Mouse (Mus musculus): ENCODE measurements around the gene Gsdma2. TPM values are rescaled to one million over a fixed set of nuclear protein-coding genes. Genes with fewer than 3 reads are reported as not detected.

Gene Gsdma2
- not detected for total RNA-seq (2023)

DNA sequence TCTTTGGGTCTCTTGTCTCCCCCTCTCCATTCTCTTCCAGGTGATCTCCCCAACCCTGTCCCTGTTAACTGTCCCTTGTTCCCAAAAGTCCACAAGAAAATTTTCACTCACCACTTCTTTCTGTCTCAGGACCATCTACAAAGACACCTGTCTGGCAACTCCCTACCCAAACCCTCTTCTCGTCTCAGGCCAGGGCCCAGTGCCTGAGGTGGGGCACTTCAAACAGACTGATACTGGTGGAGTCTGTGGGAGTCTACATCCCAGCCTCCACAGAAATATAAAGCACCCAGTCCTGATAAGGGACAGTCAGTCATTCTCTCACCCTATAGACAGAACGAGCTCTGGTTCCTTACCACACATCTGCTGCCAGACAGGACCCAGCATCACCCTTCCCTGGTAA lies at the start of gene Gsdma2:
Gene Gsdma2, plus strand, starts transcription at position 301 of the 400 bp plus-strand sequence.

DNA sequence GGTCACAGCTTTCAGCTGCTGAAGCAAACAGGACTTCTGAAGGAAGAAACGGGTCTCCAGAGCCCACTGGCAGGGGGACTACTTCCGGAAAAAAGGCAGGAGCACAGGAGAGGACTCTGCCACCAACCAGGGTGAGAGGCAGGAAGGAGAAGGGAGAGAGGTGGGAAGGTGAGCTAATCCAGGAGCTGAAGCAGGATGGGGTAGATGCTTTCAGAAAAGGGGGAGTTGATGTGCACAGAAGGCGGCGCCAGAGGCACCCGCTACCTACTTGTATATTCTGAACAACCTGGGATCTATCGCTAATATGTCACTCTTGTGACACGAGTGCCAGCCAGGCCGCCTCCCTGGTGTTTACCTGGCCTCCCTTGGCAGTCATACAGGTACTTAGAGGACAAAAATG lies 48.6 kb upstream of the Gsdma2 start, which contains the start of gene Lrrc3c:
Gene Lrrc3c, plus strand, starts transcription at position 301 of the 400 bp plus-strand sequence.

DNA sequence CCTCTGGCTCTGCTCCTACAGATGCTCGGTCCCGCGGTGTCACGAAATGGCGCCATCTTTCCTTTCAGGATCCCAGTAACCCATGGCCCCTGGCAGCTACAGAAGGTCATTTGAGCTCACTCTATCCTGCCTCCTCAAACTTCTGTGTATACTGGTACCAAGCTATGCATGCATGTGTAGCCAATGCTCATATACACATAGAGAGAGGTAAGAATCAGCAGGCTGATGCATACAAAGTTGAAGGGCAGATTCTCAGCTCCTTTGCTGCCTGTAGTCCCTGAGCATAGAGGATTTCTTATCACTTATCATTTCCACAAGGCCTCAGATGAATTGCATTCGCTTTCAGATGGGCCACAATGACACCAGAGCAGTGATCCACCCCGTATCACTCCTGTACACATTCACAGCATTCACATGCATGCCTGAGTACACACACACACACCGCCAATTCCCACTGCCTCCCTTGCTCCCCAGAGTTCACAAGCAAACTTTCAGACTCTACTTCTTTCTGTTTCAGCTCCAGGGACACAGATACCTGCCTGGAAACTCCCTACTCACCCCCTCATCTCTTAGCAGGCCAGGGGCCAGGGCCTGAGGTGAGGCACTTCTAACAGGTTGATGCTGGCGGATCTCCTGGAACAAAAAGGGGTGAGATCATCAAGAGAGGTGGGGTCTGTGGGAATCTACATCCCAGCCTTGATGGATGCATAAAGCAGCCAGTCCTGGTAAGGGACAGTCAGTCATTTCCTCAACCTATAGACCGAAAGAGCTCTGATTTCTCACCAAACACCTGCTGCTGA lies 20.7 kb upstream of the Gsdma2 start, which contains the start of the genes Gm12355 and Gsdma3:
Gene Gm12355, minus strand, starts transcription at position 51 of the 800 bp plus-strand sequence.
Gene Gsdma3, plus strand, starts transcription at position 750 of the 800 bp plus-strand sequence.

DNA sequence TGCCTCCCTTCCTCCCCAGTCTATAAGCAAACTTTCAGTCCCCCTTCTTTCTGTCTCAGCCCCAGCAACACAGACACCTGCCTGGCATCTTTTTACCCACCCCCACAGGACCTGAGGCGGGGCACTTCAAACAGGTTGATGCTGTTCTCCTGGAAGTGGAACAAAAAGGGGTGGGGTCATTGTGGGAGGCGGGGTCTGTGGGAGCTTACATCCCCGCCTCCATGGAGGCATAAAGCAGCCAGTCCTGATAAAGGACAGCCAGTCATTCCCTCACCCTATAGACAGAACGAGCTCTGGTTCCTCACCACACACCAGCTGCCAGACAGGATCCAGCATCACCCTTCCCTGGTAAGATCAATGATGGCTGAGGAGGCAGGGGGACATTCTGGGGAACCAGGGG lies 17.5 kb downstream of the Gsdma2 start, which contains the start of gene Gsdma:
Gene Gsdma, plus strand, starts transcription at position 261 of the 400 bp plus-strand sequence.

DNA sequence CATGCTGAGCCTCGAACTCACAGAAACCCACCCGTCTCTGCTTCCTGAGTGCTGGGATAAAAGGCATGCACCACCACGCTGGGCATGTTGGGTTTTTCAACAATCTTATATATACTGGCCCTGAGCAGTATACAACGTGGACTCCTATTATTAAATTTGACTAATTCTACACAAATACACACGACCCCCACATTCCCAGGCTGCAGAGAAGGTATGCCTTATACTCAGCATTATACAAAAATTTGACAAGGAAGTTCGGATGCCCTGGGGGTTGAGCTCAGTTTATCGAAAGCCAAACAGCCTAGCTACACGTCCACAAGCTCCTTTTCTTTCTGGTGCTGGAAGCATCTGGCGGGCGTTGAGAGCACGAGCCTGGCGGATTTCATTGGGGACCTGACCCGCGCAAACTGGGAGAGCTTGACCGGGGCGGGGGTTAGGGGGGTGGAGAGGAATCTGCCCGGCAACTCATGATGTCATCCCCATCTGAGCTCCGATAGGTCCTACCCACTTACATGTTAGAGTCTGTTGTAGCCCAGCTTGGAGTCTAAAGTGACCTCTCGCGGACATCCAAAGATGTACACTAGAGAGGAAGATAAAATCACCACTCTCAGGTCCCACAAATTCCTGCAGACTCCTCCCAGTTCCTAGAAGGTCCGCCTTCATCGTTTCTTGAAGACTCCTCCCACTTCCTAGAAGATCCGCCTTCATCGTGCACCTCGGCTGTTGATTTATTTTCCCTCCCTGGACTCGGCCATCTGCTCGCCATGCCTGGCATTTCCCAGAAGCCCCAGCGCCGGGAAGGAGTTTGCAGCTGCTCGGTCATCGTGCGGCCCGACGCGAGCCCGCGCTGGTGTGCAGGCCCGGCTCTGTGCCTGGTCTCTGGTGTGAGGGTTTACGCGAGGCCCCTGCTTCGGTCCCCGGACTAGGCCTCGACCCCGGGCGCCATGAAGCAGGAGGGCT lies 35.5 kb downstream of the Gsdma2 start, which contains the start of gene Psmd3:
Gene Psmd3, plus strand, starts transcription at position 769 of the 960 bp plus-strand sequence.

DNA sequence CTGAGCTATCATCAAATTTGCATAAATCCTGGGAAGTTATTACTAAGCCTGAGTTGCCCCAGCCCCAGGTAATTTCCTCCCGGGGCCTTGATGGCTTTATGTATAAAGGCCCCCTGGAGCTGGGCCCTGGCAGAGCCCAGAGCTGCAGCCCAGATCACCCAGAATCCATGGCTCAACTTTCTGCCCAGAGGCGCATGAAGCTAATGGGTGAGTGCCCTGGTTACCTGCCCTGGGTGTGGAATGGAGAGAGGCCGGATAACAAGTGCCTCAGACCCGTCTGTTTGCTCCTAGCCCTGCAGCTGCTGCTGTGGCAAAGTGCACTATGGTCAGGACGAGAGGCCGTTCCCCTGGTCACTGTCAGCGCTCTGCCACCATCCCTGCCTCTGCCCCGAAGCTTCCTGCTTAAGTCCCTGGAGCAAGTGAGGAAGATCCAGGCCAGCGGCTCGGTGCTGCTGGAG lies 54.7 kb downstream of the Gsdma2 start, which contains the start of gene Csf3:
Gene Csf3, plus strand, starts transcription at position 51 of the 458 bp plus-strand sequence.

Other genes starting within 250 kb of the Gsdma2 start
- gene Pgap3, start 246.3 kb upstream of the Gsdma2 start, total RNA-seq (2023) = 1 to 10 TPM; 2.3 to 3.6 TPM
- under 1 TPM in 1 of 2 experiments, not detected in 1; 0.13 TPM for gene Erbb2, start 234.3 kb upstream of the Gsdma2 start, total RNA-seq (2023)
- 10 to 100 TPM; 36.4 to 39.4 TPM for gene Mien1, start 207.8 kb upstream of the Gsdma2 start, total RNA-seq (2023)
- gene Grb7, start 200.4 kb upstream of the Gsdma2 start, total RNA-seq (2023) = not detected
- 1 to 10 TPM; 3.0 to 3.1 TPM for gene Ikzf3, start 100.7 kb upstream of the Gsdma2 start, total RNA-seq (2023)
- gene Zpbp2, start 95.7 kb upstream of the Gsdma2 start, total RNA-seq (2023) = under 1 TPM in 1 of 2 experiments, not detected in 1; 0.33 TPM
- 10 to 100 TPM in 1 of 2 experiments, 1 to 10 TPM in 1; 8.6 to 11.0 TPM for gene Ormdl3, start 59.4 kb upstream of the Gsdma2 start, total RNA-seq (2023)
- gene Lrrc3c, start 48.5 kb upstream of the Gsdma2 start, total RNA-seq (2023) = not detected
- 10 to 100 TPM; 19.7 to 20.5 TPM for gene Gm12355, start 21.1 kb upstream of the Gsdma2 start, total RNA-seq (2023)
- gene Gsdma3, start 20.4 kb upstream of the Gsdma2 start, total RNA-seq (2023) = under 1 TPM in 1 of 2 experiments, not detected in 1; 0.57 TPM
- not detected for gene Gsdma, start 17.6 kb downstream of the Gsdma2 start, total RNA-seq (2023)
- gene Psmd3, start 35.8 kb downstream of the Gsdma2 start, total RNA-seq (2023) = 10 to 100 TPM; 46.3 to 52.0 TPM
- gene Csf3, start 54.5 kb downstream of the Gsdma2 start, total RNA-seq (2023) = under 1 TPM in 1 of 2 experiments, not detected in 1; 0.33 TPM
- 10 to 100 TPM; 39.0 to 54.0 TPM for gene Med24, start 82.7 kb downstream of the Gsdma2 start, total RNA-seq (2023)
- 10 to 100 TPM; 24.3 to 28.2 TPM for gene Thra, start 93.9 kb downstream of the Gsdma2 start, total RNA-seq (2023)
- 1 to 10 TPM in 1 of 2 experiments, under 1 TPM in 1; 0.68 to 1.1 TPM for gene Nr1d1, start 128.6 kb downstream of the Gsdma2 start, total RNA-seq (2023)
- gene Msl1, start 148.8 kb downstream of the Gsdma2 start, total RNA-seq (2023) = 100 to 1,000 TPM; 193 to 195 TPM
- 10 to 100 TPM; 50.6 to 51.9 TPM for gene Casc3, start 158.1 kb downstream of the Gsdma2 start, total RNA-seq (2023)
- under 1 TPM; 0.11 to 0.53 TPM for gene Rapgefl1, start 190.0 kb downstream of the Gsdma2 start, total RNA-seq (2023)
- gene Wipf2, start 216.9 kb downstream of the Gsdma2 start, total RNA-seq (2023) = 10 to 100 TPM; 26.3 to 31.6 TPM